Mouse (Mus musculus) megakaryocyte, embryonic 14.5 days (primary cell): ENCODE results near the gene Ceacam3.

ENCODE experiments used
- FLI1 ChIP-seq: IDR thresholded peaks from 2 replicates; pipeline ENCODE4 v1.6.1; 2012; ENCODE audit warnings: low read length, inconsistent platforms, mixed read lengths
- GATA1 ChIP-seq: IDR thresholded peaks from 3 replicates; pipeline ENCODE4 v1.6.1; 2012; ENCODE audit warnings: mixed read lengths, low read length, inconsistent platforms, borderline replicate concordance

DNA sequence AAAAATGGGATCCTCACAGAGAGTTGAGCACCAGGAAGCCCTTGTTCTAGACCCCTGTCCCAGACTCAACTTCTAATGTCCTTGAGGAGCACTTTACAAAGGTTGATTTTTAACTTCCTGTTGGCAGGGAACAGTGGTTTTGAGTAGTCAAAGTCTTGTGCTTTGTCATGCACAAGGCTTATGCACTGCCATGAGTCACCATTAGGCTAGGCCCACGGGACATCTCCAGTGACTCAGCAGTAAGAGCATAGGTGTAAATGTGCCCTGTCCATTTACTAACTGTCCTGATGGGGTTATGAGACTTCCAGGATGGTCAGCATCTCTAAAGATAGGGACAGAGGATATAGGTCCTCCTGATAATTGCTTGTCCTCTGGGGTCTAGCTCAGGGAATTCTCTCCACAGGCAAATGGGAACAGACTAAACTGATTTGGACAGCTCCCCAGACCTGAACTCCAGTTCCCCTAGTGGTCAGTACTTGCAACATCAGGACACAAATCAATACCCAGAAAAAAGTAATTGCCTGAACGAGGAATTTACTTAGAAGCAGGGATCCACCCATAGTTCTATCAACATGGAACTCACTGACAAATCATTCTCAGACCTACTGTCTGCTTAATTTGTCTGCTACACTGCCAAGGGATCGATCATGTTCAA, 55.6 kb downstream of the Ceacam3 start:
- TF ChIP-seq GATA1 = no peak
- no peak for TF ChIP-seq FLI1
